Mouse (Mus musculus): ENCODE measurements around the gene Hba-x. TPM values are rescaled to one million over a fixed set of nuclear protein-coding genes. Genes with fewer than 3 reads are reported as not detected.
"Not testable (repeated sequence)": the region's sequence is repeated elsewhere in the genome, so short reads cannot be mapped to it uniquely, and the experiment has no call there.

Gene Hba-x
- total and polyA plus RNA-seq, 3 experiments = not detected

DNA sequence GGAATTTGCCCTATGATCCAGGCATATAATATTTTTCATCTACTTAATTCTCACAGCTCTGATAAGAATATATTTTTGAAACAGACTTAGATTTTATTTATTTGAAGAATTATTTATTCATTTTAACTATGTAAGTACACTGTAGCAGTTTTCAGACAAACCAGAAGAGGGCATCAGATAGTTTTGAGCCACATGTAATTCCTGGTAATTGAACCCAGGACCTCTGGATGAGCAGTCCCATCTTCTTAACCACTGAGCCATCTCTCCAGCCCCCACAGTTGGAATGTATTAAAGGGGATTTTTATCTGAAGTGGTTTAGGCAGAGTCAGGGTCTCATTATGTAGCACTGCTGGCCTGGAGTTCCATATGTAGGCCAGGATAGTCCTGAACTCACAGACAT is 9.7 kb downstream of the Hba-x start:
- not testable (repeated sequence) for DNase-seq

DNA sequence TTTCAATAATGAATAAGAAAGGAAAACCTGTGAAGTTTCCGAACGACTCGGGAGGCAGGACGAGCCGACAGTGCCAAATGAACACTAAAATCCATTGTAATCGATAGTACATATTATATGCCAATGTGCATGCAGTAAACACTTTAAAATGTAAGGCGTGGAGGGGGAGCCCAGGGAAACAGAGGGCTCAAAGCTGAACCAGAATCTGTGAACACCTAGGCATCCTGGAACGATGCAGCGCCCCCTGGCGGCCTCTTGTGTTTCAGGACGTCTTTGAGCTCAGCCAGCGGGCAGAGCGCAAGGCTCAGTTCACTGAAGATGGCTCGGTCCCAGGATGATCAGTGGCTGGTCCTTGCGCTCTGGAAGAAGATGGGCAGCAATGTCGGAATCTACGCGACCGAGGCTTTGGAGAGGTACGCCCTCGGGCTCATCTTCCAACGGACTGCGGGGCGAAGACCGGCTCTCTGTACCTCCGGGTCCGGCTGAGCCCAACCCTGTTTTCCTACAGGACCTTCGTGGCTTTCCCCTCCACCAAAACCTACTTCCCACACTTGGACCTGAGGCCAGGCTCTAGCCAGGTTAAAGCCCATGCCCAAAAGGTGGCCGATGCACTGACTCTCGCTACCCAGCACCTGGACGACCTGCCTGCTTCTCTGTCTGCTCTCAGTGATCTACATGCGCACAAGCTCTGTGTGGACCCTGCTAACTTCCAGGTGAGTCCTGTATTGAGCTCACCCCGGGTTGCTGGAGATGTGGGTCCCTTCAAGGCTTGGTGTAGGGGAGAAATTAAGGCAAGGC is 10.7 kb downstream of the Hba-x start, which contains the start of gene Hbq1b:
Hbq1b (plus strand) TSS at position 271 of the 798 bp plus-strand sequence.
- DNase-seq = peak; percentile 81

- DNase-seq = no peak
Observed at GRCm38 (mm10) chr11:32287493-32287825, 11.3 kb downstream of the Hba-x start.

- not testable (repeated sequence) for DNase-seq
Observed at GRCm38 (mm10) chr11:32292819-32293218, 16.6 kb downstream of the Hba-x start.

- DNase-seq = not testable (repeated sequence)
Observed at GRCm38 (mm10) chr11:32293479-32293878, 17.3 kb downstream of the Hba-x start.

- DNase-seq = not testable (repeated sequence)
Observed at GRCm38 (mm10) chr11:32296203-32296602, 20.0 kb downstream of the Hba-x start, which contains the start of gene Hba-a2. Gene Hba-a2 (plus strand): TSS chr11:32296489.

DNA sequence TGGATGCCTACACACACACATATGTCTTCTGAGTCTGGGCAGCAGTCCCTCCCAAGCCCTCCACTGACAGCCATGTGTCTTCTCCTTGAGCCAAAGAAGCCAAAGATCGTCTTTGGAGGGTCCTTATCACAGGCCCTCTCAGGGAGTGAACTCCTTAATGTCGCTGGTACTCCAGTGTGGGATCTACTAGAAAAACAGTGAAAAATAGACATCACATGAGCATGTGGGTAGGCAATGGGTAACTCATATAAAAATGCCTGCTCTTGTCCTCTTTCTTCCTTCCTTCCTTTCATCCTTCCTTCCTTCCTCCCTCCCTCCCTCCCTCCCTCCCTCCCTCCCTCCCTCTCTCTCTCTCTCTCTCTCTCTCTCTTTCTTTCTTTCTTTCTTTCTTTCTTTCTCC is 21.2 kb downstream of the Hba-x start:
- DNase-seq = not testable (repeated sequence)

- DNase-seq = no peak
Observed at GRCm38 (mm10) chr11:32297866-32298531, 21.8 kb downstream of the Hba-x start.

GRCm38 (mm10) chr11:32298532-32298918 is 22.3 kb downstream of the Hba-x start:
- no peak for DNase-seq

- DNase-seq = peak; percentile 55
Observed at GRCm38 (mm10) chr11:32299865-32300264, 23.7 kb downstream of the Hba-x start, which contains the start of gene Hbq1a. Gene Hbq1a (plus strand): TSS chr11:32300069.

DNA sequence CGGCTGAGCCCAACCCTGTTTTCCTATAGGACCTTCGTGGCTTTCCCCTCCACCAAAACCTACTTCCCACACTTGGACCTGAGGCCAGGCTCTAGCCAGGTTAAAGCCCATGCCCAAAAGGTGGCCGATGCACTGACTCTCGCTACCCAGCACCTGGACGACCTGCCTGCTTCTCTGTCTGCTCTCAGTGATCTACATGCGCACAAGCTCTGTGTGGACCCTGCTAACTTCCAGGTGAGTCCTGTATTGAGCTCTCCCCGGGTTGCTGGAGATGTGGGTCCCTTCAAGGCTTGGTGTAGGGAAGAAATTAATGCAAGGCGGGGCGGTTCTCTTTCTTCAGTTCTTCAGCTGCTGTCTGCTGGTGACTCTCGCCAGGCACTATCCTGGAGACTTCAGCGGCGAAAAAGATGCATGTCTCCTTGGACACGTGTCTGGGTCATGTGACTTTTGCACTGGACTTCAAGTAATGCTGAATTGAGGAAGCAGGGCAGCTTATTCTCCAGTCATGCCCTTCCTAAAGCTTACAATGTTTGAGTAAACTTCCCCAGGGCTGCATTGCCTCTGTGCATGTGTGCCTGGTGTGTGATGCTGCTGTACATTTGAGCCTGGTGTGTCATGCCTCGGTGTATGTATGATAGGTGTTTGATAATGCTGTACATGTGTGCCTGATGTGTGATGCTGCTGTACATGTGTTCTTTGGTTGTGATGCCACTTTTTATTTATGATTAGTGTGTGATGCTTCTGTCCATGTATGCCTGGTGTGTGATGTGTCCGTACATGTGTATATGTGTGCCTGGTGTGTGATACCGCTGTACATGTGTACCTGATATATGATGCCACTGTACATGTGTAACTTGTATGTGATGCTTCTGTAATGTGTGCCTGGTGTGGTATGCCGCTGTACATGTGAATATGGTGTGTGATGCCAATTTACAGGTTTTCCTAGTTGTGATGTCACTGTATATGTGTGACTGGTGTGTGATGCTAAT is 24.4 kb downstream of the Hba-x start:
- DNase-seq = no peak

- no peak for DNase-seq
Observed at GRCm38 (mm10) chr11:32301506-32301905, 25.3 kb downstream of the Hba-x start.

GRCm38 (mm10) chr11:32302824-32303419 is 26.7 kb downstream of the Hba-x start:
- no peak for DNase-seq

GRCm38 (mm10) chr11:32303455-32303854 is 27.3 kb downstream of the Hba-x start:
- no peak for DNase-seq

DNA sequence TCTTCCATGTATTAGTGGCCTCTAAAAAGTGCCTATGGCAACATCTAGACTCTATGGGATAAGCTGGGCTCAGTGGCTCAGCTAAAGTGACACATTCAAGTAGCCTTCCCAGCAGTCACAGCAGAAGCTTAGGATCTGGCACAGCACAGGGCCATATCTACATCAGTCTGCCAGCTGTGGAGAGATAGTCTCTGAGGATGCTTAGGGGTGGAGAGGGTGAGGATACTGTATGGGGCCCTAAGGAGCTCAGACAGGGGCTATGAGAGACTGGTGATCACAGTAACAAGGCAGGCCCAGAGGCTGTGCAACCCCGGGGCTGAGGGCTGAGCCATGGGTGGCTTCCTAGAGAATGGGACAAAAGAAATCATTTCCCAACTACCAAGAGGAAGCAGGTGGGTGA is 30.8 kb downstream of the Hba-x start:
- DNase-seq = no peak

GRCm38 (mm10) chr11:32309446-32309845 is 33.2 kb downstream of the Hba-x start:
- DNase-seq = no peak

DNA sequence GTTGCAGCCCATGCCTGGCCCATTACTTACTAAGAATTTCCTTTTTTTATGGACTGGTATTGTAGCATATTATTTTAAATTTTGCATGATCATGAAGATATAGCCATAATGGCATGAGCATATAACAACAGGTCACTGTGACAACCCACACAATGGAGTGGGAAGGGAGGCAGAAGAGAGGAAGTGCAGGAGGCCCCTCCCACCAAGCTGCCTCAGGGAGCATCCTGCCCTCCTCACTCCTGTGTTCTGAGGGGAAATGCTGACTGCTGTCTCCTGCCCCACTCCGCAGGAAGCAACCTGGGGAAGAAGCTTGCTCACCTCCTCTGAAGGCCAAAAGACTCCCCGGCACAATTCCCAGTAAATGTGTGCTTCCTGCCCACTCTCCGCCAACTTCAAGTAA is 33.7 kb downstream of the Hba-x start:
- DNase-seq = no peak

DNA sequence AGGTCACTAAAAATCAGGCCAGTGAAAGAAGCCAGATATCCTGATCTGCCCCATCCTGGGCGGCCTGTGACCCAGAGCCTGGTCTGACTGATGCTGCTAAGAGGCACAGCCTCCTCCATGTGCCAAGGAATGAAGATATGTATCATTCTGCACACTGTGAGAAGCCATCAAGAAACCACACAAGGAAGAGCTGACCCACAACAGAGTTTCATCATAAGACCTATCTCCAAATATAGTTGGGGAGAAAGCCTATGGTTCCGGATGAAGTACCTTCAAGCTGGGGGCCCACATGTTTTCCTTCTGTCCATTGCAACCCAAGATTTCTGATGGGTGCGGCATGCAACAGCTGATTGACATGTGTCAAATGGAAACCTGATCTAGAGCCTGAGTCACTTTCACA is 39.8 kb downstream of the Hba-x start:
- no peak for DNase-seq

DNA sequence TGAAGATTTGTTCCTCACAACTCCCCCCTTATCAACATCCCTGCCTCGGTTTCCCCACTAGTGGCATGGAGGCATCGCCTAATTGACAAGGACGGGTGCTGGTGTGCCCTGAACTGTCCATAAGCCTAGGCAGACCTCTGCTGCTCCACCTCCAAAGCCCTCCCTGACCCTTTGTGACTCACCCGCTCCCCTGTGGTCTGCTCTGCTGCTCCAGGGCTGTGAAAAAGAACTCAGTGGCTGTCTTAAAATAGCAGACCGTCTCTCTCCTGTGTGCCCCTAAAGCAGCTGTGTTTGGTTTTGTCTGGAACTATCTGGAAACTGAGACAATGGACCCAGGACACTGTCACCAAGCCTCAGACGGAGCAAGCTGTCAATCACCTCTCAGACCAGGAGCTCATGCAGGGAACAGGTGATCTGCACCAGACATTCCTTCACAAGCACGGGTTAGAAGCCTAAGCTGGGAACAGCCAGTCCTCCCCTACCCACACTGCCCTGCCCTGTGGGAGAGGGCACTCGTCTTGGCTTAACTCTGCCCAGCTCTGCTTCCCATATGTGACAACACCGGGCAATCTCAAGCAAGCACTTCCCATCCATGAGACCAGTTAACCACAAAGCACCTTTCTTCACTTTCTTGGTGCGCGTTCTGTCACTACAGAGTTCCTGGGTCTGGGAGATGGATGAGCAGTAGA is 44.5 kb downstream of the Hba-x start:
- no peak for DNase-seq

- DNase-seq = peak; percentile 34
Observed at GRCm38 (mm10) chr11:32321196-32321565, 45.0 kb downstream of the Hba-x start.

GRCm38 (mm10) chr11:32324609-32325008 is 48.4 kb downstream of the Hba-x start:
- DNase-seq = peak; percentile 86

All from adrenal gland, adult 2 months (tissue).